Mouse (Mus musculus) forebrain, embryonic 16.5 days (tissue): ENCODE data around the gene Tlr9. TPM values are rescaled to one million over a fixed set of nuclear protein-coding genes. Genes with fewer than 3 reads are reported as not detected.

ENCODE experiments used
- ATAC-seq: fragments of 200-750 bp; cut with Nextera tagmentation; 2 replicates; pipeline ENCODE4 v1.8.0; 2017; ENCODE audit warnings: mild to moderate bottlenecking, moderate library complexity
- H3K27ac ChIP-seq: fragments of 300-500 bp; sonication (generic); 2 replicates; pipeline ENCODE4 v1.5.1; 2014; ENCODE audit warnings: low read length, control low read depth
- H3K27me3 ChIP-seq: fragments of 300-500 bp; sonication (generic); replicated peaks from 2 replicates; pipeline ENCODE4 v1.6.1; 2014; ENCODE audit warnings: low read length; ENCODE audit not compliant: control insufficient read depth, insufficient read depth
- H3K36me3 ChIP-seq: fragments of 300-500 bp; sonication (generic); 2 replicates; pipeline ENCODE4 v1.6.1; 2014; ENCODE audit not compliant: control insufficient read depth, insufficient read depth
- H3K4me1 ChIP-seq: fragments of 300-500 bp; sonication (generic); replicated peaks from 2 replicates; pipeline ENCODE4 v1.6.1; 2014; ENCODE audit warnings: low read length; ENCODE audit not compliant: control insufficient read depth, insufficient read depth
- H3K4me2 ChIP-seq: fragments of 300-500 bp; sonication (generic); 2 replicates; pipeline ENCODE4 v1.6.1; 2014; ENCODE audit warnings: mild to moderate bottlenecking, low read length, control low read depth
- H3K4me3 ChIP-seq: fragments of 300-500 bp; sonication (generic); replicated peaks from 2 replicates; pipeline ENCODE4 v1.5.1; 2014; ENCODE audit warnings: mild to moderate bottlenecking, low read length, control low read depth
- H3K9ac ChIP-seq: fragments of 300-500 bp; sonication (generic); replicated peaks from 2 replicates; pipeline ENCODE4 v1.6.1; 2014; ENCODE audit warnings: low read depth, low read length, control low read depth
- H3K9me3 ChIP-seq: fragments of 300-500 bp; sonication (generic); 2 replicates; pipeline ENCODE4 v1.6.1; 2016; ENCODE audit warnings: low read length; ENCODE audit not compliant: control insufficient read depth
- WGBS: fragments of 180-500 bp; shearing (Covaris S2); extraction: QIAGEN DNeasy Blood & Tissue Kit; methylation state at CpG from one replicate; pipeline ENCODE4 v1.1.7; 2014; 5-methylcytosine and 5-hydroxymethylcytosine counted together
- polyA plus RNA-seq: library from polyadenylated mRNA; unstranded; fragments of >200 nt; fragmentation: Nextera tagmentation; extraction: Ambion mirVana; gene quantifications from 2 replicates; pipeline ENCODE4 v1.2.1, GENCODE M21; 2015

The Tlr9 gene
- polyA plus RNA-seq, 1 experiment from 2014 or later, result not detected

- no peak overlapping the region for H3K4me2 ChIP-seq
- no peak for ATAC-seq
Observed at GRCm38 (mm10) chr9:106227790-106228429, 5.5 kb downstream of the Tlr9 start.

GRCm38 (mm10) chr9:106230051-106230733 is 7.8 kb downstream of the Tlr9 start:
- Histone ChIP-seq H3K9ac (no peak overlapping the region), H3K9me3 (no peaks in the 10 kb centered on the region), H3K27me3 (peaks cover 2% of the 10 kb centered on the region; the same call in 1 of the 2 replicates), H3K4me2 (no peak overlapping the region), H3K4me3 (no peak overlapping the region), H3K4me1 (peaks cover 8% of the 10 kb centered on the region), H3K27ac (no peak overlapping the region), H3K36me3 (peaks cover 11% of the 10 kb centered on the region)
- no peak for ATAC-seq
- 83% methylated on average over 8 of the region's 9 CpGs for WGBS

More at GRCm38 (mm10) chr9:106227790-106228429, 5.5 kb downstream of the Tlr9 start:
- Histone ChIP-seq H3K9me3 (no peaks in the 10 kb centered on the region), H3K9ac (no peak overlapping the region), H3K4me1 (peaks cover 8% of the 10 kb centered on the region), H3K27ac (no peak overlapping the region), H3K36me3 (no peaks in the 10 kb centered on the region), H3K4me3 (no peak overlapping the region), H3K27me3 (peaks cover 6% of the 10 kb centered on the region; the same call in 1 of the 2 replicates)
- WGBS, result 58% methylated on average over 8 of the region's 8 CpGs

- peaks cover 12% of the 10 kb centered on the region for H3K36me3 ChIP-seq
- no peak overlapping the region for H3K4me2 ChIP-seq
- H3K4me3 ChIP-seq, result no peak overlapping the region
- no peak overlapping the region for H3K9ac ChIP-seq
- 0 out of 2 replicates have a peak, but pooled peaks cover 2% of the 10 kb centered on the region for H3K27me3 ChIP-seq
- no peak overlapping the region for H3K27ac ChIP-seq
- no peak for ATAC-seq
- no peaks in the 10 kb centered on the region for H3K9me3 ChIP-seq
- peaks cover 8% of the 10 kb centered on the region for H3K4me1 ChIP-seq
- WGBS, result 59% methylated on average over 3 of the region's 3 CpGs
Observed at GRCm38 (mm10) chr9:106230734-106231106, 8.3 kb downstream of the Tlr9 start.

GRCm38 (mm10) chr9:106231220-106231619 is 8.8 kb downstream of the Tlr9 start:
- H3K27ac ChIP-seq, result no peak overlapping the region
- no peaks in the 10 kb centered on the region for H3K9me3 ChIP-seq
- 76% methylated on average over 7 of the region's 7 CpGs for WGBS
- peaks cover 4% of the 10 kb centered on the region for H3K4me1 ChIP-seq
- 0 out of 2 replicates have a peak, but pooled peaks cover 2% of the 10 kb centered on the region for H3K27me3 ChIP-seq
- H3K36me3 ChIP-seq, result peaks cover 15% of the 10 kb centered on the region
- no peak overlapping the region for H3K9ac ChIP-seq
- ATAC-seq, result no peak
- H3K4me3 ChIP-seq, result no peak overlapping the region
- no peak overlapping the region for H3K4me2 ChIP-seq

GRCm38 (mm10) chr9:106231816-106232215 is 9.4 kb downstream of the Tlr9 start:
- H3K27ac ChIP-seq, result no peak overlapping the region
- no peak overlapping the region for H3K9ac ChIP-seq
- peaks cover 19% of the 10 kb centered on the region for H3K36me3 ChIP-seq
- no peaks in the 10 kb centered on the region for H3K27me3 ChIP-seq
- no peak overlapping the region for H3K4me3 ChIP-seq
- WGBS, result 89% methylated on average over 4 of the region's 4 CpGs
- H3K4me2 ChIP-seq, result no peak overlapping the region
- no peak for ATAC-seq
- H3K9me3 ChIP-seq, result no peaks in the 10 kb centered on the region
- no peaks in the 10 kb centered on the region for H3K4me1 ChIP-seq

GRCm38 (mm10) chr9:106232956-106233355 is 10.6 kb downstream of the Tlr9 start:
- Histone ChIP-seq H3K36me3 (peaks cover 19% of the 10 kb centered on the region), H3K27ac (no peak overlapping the region), H3K4me2 (no peak overlapping the region), H3K9me3 (no peaks in the 10 kb centered on the region), H3K27me3 (no peaks in the 10 kb centered on the region), H3K9ac (no peak overlapping the region), H3K4me3 (no peak overlapping the region), H3K4me1 (no peaks in the 10 kb centered on the region)
- WGBS, result 90% methylated on average over 3 of the region's 3 CpGs
- ATAC-seq, result no peak

GRCm38 (mm10) chr9:106233953-106234352 is 11.6 kb downstream of the Tlr9 start:
- peaks cover 27% of the 10 kb centered on the region for H3K36me3 ChIP-seq
- H3K4me2 ChIP-seq, result no peak overlapping the region
- 82% methylated on average over 6 of the region's 6 CpGs for WGBS
- H3K4me1 ChIP-seq, result no peaks in the 10 kb centered on the region
- no peaks in the 10 kb centered on the region for H3K27me3 ChIP-seq
- ATAC-seq, result no peak
- no peak overlapping the region for H3K27ac ChIP-seq
- no peak overlapping the region for H3K4me3 ChIP-seq
- H3K9me3 ChIP-seq, result no peaks in the 10 kb centered on the region
- no peak overlapping the region for H3K9ac ChIP-seq

- no peak overlapping the region for H3K4me3 ChIP-seq
- H3K27me3 ChIP-seq, result no peaks in the 10 kb centered on the region
- ATAC-seq, result no peak
- H3K9ac ChIP-seq, result no peak overlapping the region
- H3K36me3 ChIP-seq, result peaks cover 29% of the 10 kb centered on the region
- H3K27ac ChIP-seq, result no peak overlapping the region
- no peaks in the 10 kb centered on the region for H3K4me1 ChIP-seq
- no peaks in the 10 kb centered on the region for H3K9me3 ChIP-seq
- WGBS, result 93% methylated on average over 23 of the region's 23 CpGs
- H3K4me2 ChIP-seq, result no peak overlapping the region
Observed at GRCm38 (mm10) chr9:106235194-106235830, 12.9 kb downstream of the Tlr9 start.

GRCm38 (mm10) chr9:106236156-106236817 is 13.9 kb downstream of the Tlr9 start:
- Histone ChIP-seq H3K4me3 (no peak overlapping the region), H3K27me3 (no peaks in the 10 kb centered on the region), H3K27ac (no peak overlapping the region), H3K4me1 (no peaks in the 10 kb centered on the region), H3K4me2 (no peak overlapping the region), H3K36me3 (peaks cover 35% of the 10 kb centered on the region), H3K9me3 (no peaks in the 10 kb centered on the region), H3K9ac (no peak overlapping the region)
- no peak for ATAC-seq
- 95% methylated on average over 23 of the region's 23 CpGs for WGBS
